ENCODE assay signal across 21 mouse cellular contexts in the genomic region with DNA sequence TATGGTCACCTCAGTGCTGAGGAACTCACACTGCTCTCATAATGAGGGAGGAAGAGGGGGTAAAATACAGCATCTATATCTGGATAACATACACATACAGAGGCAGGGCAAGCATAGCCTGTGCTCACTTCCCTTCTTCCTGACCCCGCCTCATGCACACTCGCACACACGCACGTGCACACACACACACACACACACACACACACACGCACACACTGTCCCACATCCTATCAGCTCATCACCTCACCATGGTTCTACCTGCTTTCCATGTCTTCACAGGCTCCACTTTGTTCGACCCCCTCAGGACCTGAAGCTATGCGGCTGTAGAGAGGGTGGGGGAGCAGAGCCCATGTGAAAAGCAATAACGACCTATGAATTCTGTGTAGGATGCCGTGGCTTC. TPM values are rescaled to one million over a fixed set of nuclear protein-coding genes. Genes with fewer than 3 reads are reported as not detected.
DNase-seq lines count a peak whose midpoint lies in the region; ATAC-seq and TF ChIP-seq lines count a peak whose summit lies in the region.
"Had no signal": no experiment of that assay in that cellular context is flagged by ENCODE, and none has a peak within 500 bp of the region (broad histone marks: within the 10 kb centered on the region; RNA-seq: fewer than 3 reads in every experiment).

No protein-coding gene starts in this region.

- H3K4me1 ChIP-seq in forebrain, embryonic 14.5 days (ENCODE audit: control insufficient read depth, insufficient read depth, low read length), result peaks cover 13% of the 10 kb centered on the region
- peaks cover 37% of the 10 kb centered on the region for H3K4me1 ChIP-seq in forebrain, embryonic 11.5 days (replicated peaks; ENCODE audit: control insufficient read depth, insufficient read depth, low read length)
- H3K4me1 ChIP-seq in midbrain, embryonic 11.5 days (ENCODE audit: control insufficient read depth, insufficient read depth, low read length), result peaks cover 12% of the 10 kb centered on the region
- H3K4me1 ChIP-seq in midbrain, embryonic 14.5 days (ENCODE audit: control insufficient read depth, insufficient read depth, low read length), result peaks cover 9% of the 10 kb centered on the region
- H3K4me1 ChIP-seq in liver, embryonic 14.5 days (replicated peaks; ENCODE audit: control insufficient read depth in 2 of 2, insufficient read depth in 2 of 2, low read length in 1 of 2), result peaks cover 62 to 73% of the 10 kb centered on the region in 2 experiments

- no peaks in the 10 kb centered on the region for H3K9me3 ChIP-seq in forebrain, embryonic 14.5 days (replicated peaks; ENCODE audit: control insufficient read depth, low read length)
- no peaks in the 10 kb centered on the region for H3K9me3 ChIP-seq in forebrain, embryonic 11.5 days (ENCODE audit: control insufficient read depth, low read length)
- no peaks in the 10 kb centered on the region for H3K9me3 ChIP-seq in midbrain, embryonic 11.5 days (ENCODE audit: control insufficient read depth, low read length)
- no peaks in the 10 kb centered on the region for H3K9me3 ChIP-seq in midbrain, embryonic 14.5 days (ENCODE audit: control insufficient read depth, low read length)
- no peaks in the 10 kb centered on the region for H3K9me3 ChIP-seq in liver, embryonic 14.5 days (ENCODE audit: control insufficient read depth, low read length)
- H3K9me3 ChIP-seq: heart, embryonic 10.5 days; intestine, embryonic 15.5 days; lung, embryonic 15.5 days had no signal

- H3K4me2 ChIP-seq in forebrain, embryonic 14.5 days (ENCODE audit: low read length), result peak overlapping the region; percentile 19; the same call in 1 of the 2 replicates
- no peak overlapping the region for H3K4me2 ChIP-seq in forebrain, embryonic 11.5 days (ENCODE audit: low read depth, low read length, severe bottlenecking)
- H3K4me2 ChIP-seq in midbrain, embryonic 11.5 days, result no peak overlapping the region
- H3K4me2 ChIP-seq in midbrain, embryonic 14.5 days (ENCODE audit: low read length), result no peak overlapping the region
- H3K4me2 ChIP-seq in liver, embryonic 14.5 days (ENCODE audit: low read depth), result peak overlapping the region; percentile 91
- H3K4me2 ChIP-seq: intestine, embryonic 15.5 days; lung, embryonic 15.5 days had no signal

- no peaks in the 10 kb centered on the region for H3K36me3 ChIP-seq in forebrain, embryonic 14.5 days (ENCODE audit: control insufficient read depth, insufficient read depth, low read length)
- H3K36me3 ChIP-seq in forebrain, embryonic 11.5 days (ENCODE audit: control insufficient read depth, insufficient read depth, low read length), result no peaks in the 10 kb centered on the region
- H3K36me3 ChIP-seq in midbrain, embryonic 11.5 days (ENCODE audit: control insufficient read depth, insufficient read depth, low read length), result no peaks in the 10 kb centered on the region
- no peaks in the 10 kb centered on the region for H3K36me3 ChIP-seq in midbrain, embryonic 14.5 days (ENCODE audit: control insufficient read depth, insufficient read depth, low read length)
- peaks cover 64% of the 10 kb centered on the region for H3K36me3 ChIP-seq in liver, embryonic 14.5 days (replicated peaks; ENCODE audit: control insufficient read depth, insufficient read depth, low read depth)
- H3K36me3 ChIP-seq: heart, embryonic 10.5 days; intestine, embryonic 15.5 days; lung, embryonic 15.5 days had no signal

- H3K9ac ChIP-seq in forebrain, embryonic 14.5 days (ENCODE audit: low read length), result no peak overlapping the region
- H3K9ac ChIP-seq in forebrain, embryonic 11.5 days (ENCODE audit: low read length), result no peak overlapping the region
- no peak overlapping the region for H3K9ac ChIP-seq in midbrain, embryonic 11.5 days (ENCODE audit: low read length)
- H3K9ac ChIP-seq in midbrain, embryonic 14.5 days (replicated peaks; ENCODE audit: low read length), result no peak overlapping the region
- H3K9ac ChIP-seq in liver, embryonic 14.5 days (replicated peaks), result peak overlapping the region; percentile 55
- H3K9ac ChIP-seq: intestine, embryonic 15.5 days; lung, embryonic 15.5 days had no signal

- TF ChIP-seq CTCF in liver, embryonic 14.5 days (IDR thresholded peaks at IDR 0.05; ENCODE audit: low read depth), result no peak

- H3K4me3 ChIP-seq in forebrain, embryonic 14.5 days (ENCODE audit: low read depth, low read length), result no peak overlapping the region
- no peak overlapping the region for H3K4me3 ChIP-seq in forebrain, embryonic 11.5 days (ENCODE audit: low read depth, low read length)
- no peak overlapping the region for H3K4me3 ChIP-seq in midbrain, embryonic 11.5 days (ENCODE audit: low read depth, low read length)
- H3K4me3 ChIP-seq in midbrain, embryonic 14.5 days (replicated peaks; ENCODE audit: low read depth, low read length), result no peak overlapping the region
- H3K4me3 ChIP-seq in liver, embryonic 14.5 days (ENCODE audit: insufficient read depth in 1 of 2, low read depth in 2 of 2, low read length in 2 of 2), result peak overlapping the region; percentile 41 to 78
- H3K4me3 ChIP-seq: heart, embryonic 10.5 days; intestine, embryonic 15.5 days; lung, embryonic 15.5 days had no signal

- WGBS in forebrain, embryonic 14.5 days, result 72% methylated on average over 9 of the region's 9 CpGs
- WGBS in forebrain, embryonic 11.5 days, result 85% methylated on average over 9 of the region's 9 CpGs
- 92% methylated on average over 9 of the region's 9 CpGs for WGBS in midbrain, embryonic 11.5 days
- 89% methylated on average over 9 of the region's 9 CpGs for WGBS in midbrain, embryonic 14.5 days
- WGBS in liver, embryonic 14.5 days (ENCODE audit: insufficient replicate concordance), result 48% methylated on average over 9 of the region's 9 CpGs

- no peak for DNase-seq in forebrain, embryonic 14.5 days (ENCODE audit: low spot score)
- no peak for DNase-seq in forebrain, embryonic 11.5 days (ENCODE audit: low spot score)
- DNase-seq in midbrain, embryonic 11.5 days (ENCODE audit: low spot score, missing footprints), result peak; percentile 77
- DNase-seq in midbrain, embryonic 14.5 days, result no peak
- no peak for DNase-seq in liver, embryonic 14.5 days (ENCODE audit: low read depth in 3 of 3, low spot score in 3 of 3)
- DNase-seq in urinary bladder, adult 2 months (ENCODE audit: low spot score), result no peak
- no peak for DNase-seq in spleen, adult 12 weeks (ENCODE audit: low spot score)
- DNase-seq: cerebellum, adult 11 months; heart, postnatal 4 days; retina, postnatal 1 day had no signal

- H3K27ac ChIP-seq in forebrain, embryonic 14.5 days (ENCODE audit: low read depth, low read length), result no peak overlapping the region
- H3K27ac ChIP-seq in forebrain, embryonic 11.5 days (ENCODE audit: low read depth, low read length), result no peak overlapping the region
- H3K27ac ChIP-seq in midbrain, embryonic 11.5 days (ENCODE audit: low read depth, low read length), result no peak overlapping the region
- H3K27ac ChIP-seq in midbrain, embryonic 14.5 days (replicated peaks; ENCODE audit: low read depth, low read length), result no peak overlapping the region
- peak overlapping the region; percentile 89 for H3K27ac ChIP-seq in liver, embryonic 14.5 days
- H3K27ac ChIP-seq: heart, embryonic 10.5 days; intestine, embryonic 15.5 days; kidney, postnatal 0 days; lung, embryonic 15.5 days had no signal

- no peak for ATAC-seq in forebrain, embryonic 14.5 days
- no peak for ATAC-seq in forebrain, embryonic 11.5 days (replicated peaks; ENCODE audit: low FRiP score)
- no peak for ATAC-seq in midbrain, embryonic 11.5 days (ENCODE audit: low FRiP score)
- no peak for ATAC-seq in midbrain, embryonic 14.5 days (ENCODE audit: low FRiP score, low TSS enrichment)
- peak; percentile 24 for ATAC-seq in erythroblast, adult 5-6 weeks (replicated peaks; ENCODE audit: low FRiP score, poor library complexity, severe bottlenecking)
- peak; percentile 17; the same call in 1 of the 2 replicates for ATAC-seq in liver, embryonic 14.5 days (ENCODE audit: insufficient read depth)

- no peaks in the 10 kb centered on the region for H3K27me3 ChIP-seq in forebrain, embryonic 14.5 days (replicated peaks; ENCODE audit: control insufficient read depth, insufficient read depth, low read length)
- H3K27me3 ChIP-seq in forebrain, embryonic 11.5 days (ENCODE audit: control insufficient read depth, insufficient read depth, low read length), result no peaks in the 10 kb centered on the region
- H3K27me3 ChIP-seq in midbrain, embryonic 11.5 days (ENCODE audit: control insufficient read depth, insufficient read depth, low read length), result peaks cover 12% of the 10 kb centered on the region
- peaks cover 12% of the 10 kb centered on the region for H3K27me3 ChIP-seq in midbrain, embryonic 14.5 days (ENCODE audit: control insufficient read depth, insufficient read depth, low read length)
- no peaks in the 10 kb centered on the region for H3K27me3 ChIP-seq in liver, embryonic 14.5 days (ENCODE audit: control insufficient read depth, insufficient read depth, low read length)
- H3K27me3 ChIP-seq: intestine, embryonic 15.5 days had no signal

- no peak for TF ChIP-seq EP300 in liver, embryonic 14.5 days (IDR thresholded peaks at IDR 0.05; ENCODE audit: low read depth)

RNA-seq across cellular contexts. Expression of a gene that starts 5.9 kb away (rescaled TPM):
- 68.7 and 81.5 TPM in 2 replicates for polyA plus RNA-seq in forebrain, embryonic 14.5 days (2014; fragmentation: Nextera tagmentation; extraction: Ambion mirVana)
- 72.4 and 75.8 TPM in 2 replicates for polyA plus RNA-seq in forebrain, embryonic 11.5 days (2014; fragmentation: Nextera tagmentation; extraction: Ambion mirVana)
- 13.7 and 18.7 TPM in 2 replicates for polyA plus RNA-seq in midbrain, embryonic 11.5 days (2014; fragmentation: Nextera tagmentation; extraction: Ambion mirVana)
- polyA plus RNA-seq in midbrain, embryonic 14.5 days (2014; fragmentation: Nextera tagmentation; extraction: Ambion mirVana), result 19.9 and 25.0 TPM in 2 replicates
- total RNA-seq in erythroblast, adult 5-6 weeks (2015; ENCODE audit: low replicate concordance), result 63.7 and 78.6 TPM in 2 replicates
- total RNA-seq in erythroblast, adult 5-6 weeks (2017; ENCODE audit: low replicate concordance), result 55.2 and 86.4 TPM in 2 replicates
- 226 and 293 TPM in 2 replicates for polyA plus RNA-seq in liver, embryonic 14.5 days (2012; rRNA removed)
- polyA plus RNA-seq in liver, embryonic 14.5 days (2014; fragmentation: Nextera tagmentation; extraction: Ambion mirVana), result 357 and 375 TPM in 2 replicates
- polyA plus RNA-seq in urinary bladder, adult 2 months (2012; rRNA removed), result 13.4 and 20.1 TPM in 2 replicates

RNA-seq across cellular contexts. Expression of a gene that starts 48.4 kb away (rescaled TPM):
- polyA plus RNA-seq in forebrain, embryonic 14.5 days (2014; fragmentation: Nextera tagmentation; extraction: Ambion mirVana), result not detected in 2 replicates
- polyA plus RNA-seq in forebrain, embryonic 11.5 days (2014; fragmentation: Nextera tagmentation; extraction: Ambion mirVana), result not detected in 2 replicates
- polyA plus RNA-seq in midbrain, embryonic 11.5 days (2014; fragmentation: Nextera tagmentation; extraction: Ambion mirVana), result not detected in 2 replicates
- polyA plus RNA-seq in midbrain, embryonic 14.5 days (2014; fragmentation: Nextera tagmentation; extraction: Ambion mirVana), result not detected in 2 replicates
- total RNA-seq in erythroblast, adult 5-6 weeks (2015; ENCODE audit: low replicate concordance), result not detected in 2 replicates
- not detected in 2 replicates for total RNA-seq in erythroblast, adult 5-6 weeks (2017; ENCODE audit: low replicate concordance)
- polyA plus RNA-seq in liver, embryonic 14.5 days (2012; rRNA removed), result not detected in 2 replicates
- not detected in 2 replicates for polyA plus RNA-seq in liver, embryonic 14.5 days (2014; fragmentation: Nextera tagmentation; extraction: Ambion mirVana)
- polyA plus RNA-seq in urinary bladder, adult 2 months (2012; rRNA removed), result not detected in 2 replicates
- total RNA-seq: adrenal gland, postnatal 4 days; common myeloid progenitor, adult 5-6 weeks; gastrocnemius, adult 8-10 months; heart, postnatal 4 days; layer of hippocampus, postnatal 10 days; left cerebral cortex, postnatal 14 days had no signal
- polyA plus RNA-seq: intestine, embryonic 15.5 days; kidney, postnatal 0 days; lung, embryonic 15.5 days; spleen, adult 2 months had no signal

Comparison
In these comparisons a context has a peak if more than half of its experiments do, and no peak if none do; other contexts are left out.
1. H3K4me2 ChIP-seq: peak in forebrain, embryonic 14.5 days (single experiment) and liver, embryonic 14.5 days (single experiment); none in forebrain, embryonic 11.5 days (single experiment), midbrain, embryonic 11.5 days (single experiment) and midbrain, embryonic 14.5 days (single experiment).
2. ATAC-seq: peak in erythroblast, adult 5-6 weeks (single experiment) and liver, embryonic 14.5 days (single experiment); none in forebrain, embryonic 14.5 days (single experiment), forebrain, embryonic 11.5 days (single experiment), midbrain, embryonic 11.5 days (single experiment) and midbrain, embryonic 14.5 days (single experiment).
3. H3K4me3 ChIP-seq: peak in liver, embryonic 14.5 days (2 of 2); none in forebrain, embryonic 14.5 days (single experiment), forebrain, embryonic 11.5 days (single experiment), midbrain, embryonic 11.5 days (single experiment) and midbrain, embryonic 14.5 days (single experiment).